Mouse (Mus musculus): ENCODE measurements around the gene Psmc2.

Gene Psmc2

GRCm38 (mm10) chr5:21785053-21785452 is at the start of gene Psmc2, which contains the start of gene Dnajc2:
Gene Psmc2, plus strand, starts transcription at chr5:21785283.
Gene Dnajc2, minus strand, starts transcription at chr5:21785251.
- in situ Hi-C loops (cut with MboI, MseI) = loop anchor here (25.0 kb wide), 3 partner anchors 752 to 2002 kb away; partner anchors contain the start of genes Pus7 (in 1 of the 2) and Rint1 (in 1 of the 2)

- in situ Hi-C loops (cut with MboI, MseI) = loop anchor here in 1 of 2 experiments (5.0 kb wide), 1 partner anchor 78 kb away; no protein-coding TSS in a partner anchor
Observed at GRCm38 (mm10) chr5:21735584-21735983, 49.5 kb upstream of the Psmc2 start.

- in situ Hi-C loops (cut with MboI, MseI) = loop anchor here in 1 of 2 experiments (5.0 kb wide), 1 partner anchor 79 kb away; no protein-coding TSS in a partner anchor
Observed at GRCm38 (mm10) chr5:21736046-21736445, 49.0 kb upstream of the Psmc2 start.

- in situ Hi-C loops (cut with MboI, MseI) = loop anchor here in 1 of 2 experiments (5.0 kb wide), 1 partner anchor 80 kb away; no protein-coding TSS in a partner anchor
Observed at GRCm38 (mm10) chr5:21736956-21737585, 48.0 kb upstream of the Psmc2 start, which contains the start of gene Pmpcb. Gene Pmpcb, plus strand, starts transcription at chr5:21737141.

GRCm38 (mm10) chr5:21737620-21738019 is 47.5 kb upstream of the Psmc2 start:
- in situ Hi-C loops (cut with MboI, MseI) = loop anchor here in 1 of 2 experiments (5.0 kb wide), 1 partner anchor 80 kb away; no protein-coding TSS in a partner anchor

- in situ Hi-C loops (cut with MboI, MseI) = loop anchor here in 1 of 2 experiments (5.0 kb wide), 1 partner anchor 82 kb away; no protein-coding TSS in a partner anchor
Observed at GRCm38 (mm10) chr5:21739120-21739519, 46.0 kb upstream of the Psmc2 start.

GRCm38 (mm10) chr5:21739881-21740280 is 45.2 kb upstream of the Psmc2 start:
- in situ Hi-C loops (cut with MboI, MseI) = loop anchor here in 1 of 2 experiments (5.0 kb wide), 1 partner anchor 83 kb away; no protein-coding TSS in a partner anchor

GRCm38 (mm10) chr5:21743606-21744005 is 41.5 kb upstream of the Psmc2 start:
- in situ Hi-C loops (cut with MboI, MseI) = no loop called here

- in situ Hi-C loops (cut with MboI, MseI) = loop anchor here in 1 of 2 experiments (5.0 kb wide), 1 partner anchor 38 kb away; no protein-coding TSS in a partner anchor
Observed at GRCm38 (mm10) chr5:21744651-21745050, 40.4 kb upstream of the Psmc2 start.

GRCm38 (mm10) chr5:21745966-21746365 is 39.1 kb upstream of the Psmc2 start:
- in situ Hi-C loops (cut with MboI, MseI) = loop anchor here in 1 of 2 experiments (5.0 kb wide), 1 partner anchor 36 kb away; no protein-coding TSS in a partner anchor

GRCm38 (mm10) chr5:21768506-21768905 is 16.6 kb upstream of the Psmc2 start:
- in situ Hi-C loops (cut with MboI, MseI) = no loop called here

GRCm38 (mm10) chr5:21769841-21770240 is 15.2 kb upstream of the Psmc2 start:
- in situ Hi-C loops (cut with MboI, MseI) = no loop called here

- in situ Hi-C loops (cut with MboI, MseI) = loop anchor here (25.0 kb wide), 3 partner anchors 761 to 2011 kb away; partner anchors contain the start of genes Pus7 (in 1 of the 2) and Rint1 (in 1 of the 2)
Observed at GRCm38 (mm10) chr5:21776491-21776890, 8.6 kb upstream of the Psmc2 start.

GRCm38 (mm10) chr5:21784161-21785052 is 676 bp upstream of the Psmc2 start:
- in situ Hi-C loops (cut with MboI, MseI) = loop anchor here (5.0 to 25.0 kb wide), 4 partner anchors 37 to 2003 kb away; partner anchors contain the start of genes Pus7 (in 1 of the 2) and Rint1 (in 1 of the 2)

GRCm38 (mm10) chr5:21785776-21786175 is 693 bp downstream of the Psmc2 start:
- in situ Hi-C loops (cut with MboI, MseI) = loop anchor here (25.0 kb wide), 3 partner anchors 752 to 2002 kb away; partner anchors contain the start of genes Pus7 (in 1 of the 2) and Rint1 (in 1 of the 2)

- in situ Hi-C loops (cut with MboI, MseI) = loop anchor here (25.0 kb wide), 3 partner anchors 751 to 2001 kb away; partner anchors contain the start of genes Pus7 (in 1 of the 2) and Rint1 (in 1 of the 2)
Observed at GRCm38 (mm10) chr5:21786258-21787185, 1.4 kb downstream of the Psmc2 start.

- in situ Hi-C loops (cut with MboI, MseI) = loop anchor here (25.0 kb wide), 3 partner anchors 750 to 2000 kb away; partner anchors contain the start of genes Pus7 (in 1 of the 2) and Rint1 (in 1 of the 2)
Observed at GRCm38 (mm10) chr5:21787186-21788105, 2.4 kb downstream of the Psmc2 start.

- in situ Hi-C loops (cut with MboI, MseI) = loop anchor here (25.0 kb wide), 3 partner anchors 748 to 1998 kb away; partner anchors contain the start of genes Pus7 (in 1 of the 2) and Rint1 (in 1 of the 2)
Observed at GRCm38 (mm10) chr5:21789061-21789460, 4.0 kb downstream of the Psmc2 start.

Measured in T-helper 17 cell (primary cell).